Mouse (Mus musculus) ES-E14 (cell line): ENCODE measurements around the gene Cfap45. TPM values are rescaled to one million over a fixed set of nuclear protein-coding genes. Genes with fewer than 3 reads are reported as not detected.
A peak's percentile ranks its signal among the peaks of the same experiment; 100 is the strongest.

ENCODE experiments used
- DNase-seq: peaks from one replicate; pipeline ENCODE4 v3.0.0-alpha.2; 2013; ENCODE audit warnings: low read depth, low spot score
- H3K27ac ChIP-seq: 2 replicates; pipeline ENCODE4 v1.5.1; 2012; ENCODE audit warnings: low read depth, mild to moderate bottlenecking, low read length, moderate library complexity, mixed read lengths; ENCODE audit not compliant: poor library complexity, insufficient read depth, severe bottlenecking
- H3K36me3 ChIP-seq: 2 replicates; pipeline ENCODE4 v1.6.1; 2012; ENCODE audit warnings: mild to moderate bottlenecking, low read length, moderate library complexity, mixed read lengths; ENCODE audit not compliant: control insufficient read depth, poor library complexity, insufficient read depth, severe bottlenecking
- H3K4me1 ChIP-seq, 2 experiments: fragments of 150-350 bp in 1 of 2; sonication (generic) in 1 of 2; 2 replicates each; pipeline ENCODE4 v1.6.1; 2012; ENCODE audit warnings: low read length in 2 of 2, mild to moderate bottlenecking in 1 of 2, mixed read lengths in 1 of 2; ENCODE audit not compliant: control insufficient read depth in 2 of 2, insufficient read depth in 2 of 2, poor library complexity in 1 of 2
- H3K4me3 ChIP-seq, 2 experiments: fragments of 150-350 bp in 1 of 2; sonication (generic) in 1 of 2; 2 replicates each; pipeline ENCODE4 v1.5.1; 2012; ENCODE audit warnings: low read length in 2 of 2, low read depth in 1 of 2, mild to moderate bottlenecking in 1 of 2, mixed read lengths in 1 of 2; ENCODE audit not compliant: insufficient read depth in 1 of 2, poor library complexity in 1 of 2, severe bottlenecking in 1 of 2
- H3K9ac ChIP-seq: 2 replicates; pipeline ENCODE4 v1.6.1; 2012; ENCODE audit warnings: low read depth, mild to moderate bottlenecking, low read length, mixed read lengths; ENCODE audit not compliant: poor library complexity, insufficient read depth, severe bottlenecking
- H3K9me3 ChIP-seq: fragments of 150-350 bp; sonication (generic); 2 replicates; pipeline ENCODE4 v1.6.1; 2012; ENCODE audit warnings: low read depth, mild to moderate bottlenecking, low read length; ENCODE audit not compliant: control insufficient read depth, insufficient read depth
- CHD2 ChIP-seq: IDR thresholded peaks from 2 replicates; pipeline ENCODE4 v1.6.1; 2014; ENCODE audit warnings: mild to moderate bottlenecking, low read depth, low read length, inconsistent platforms
- HCFC1 ChIP-seq: IDR thresholded peaks from 2 replicates; pipeline ENCODE4 v1.6.1; 2012; ENCODE audit warnings: low read length, inconsistent platforms, borderline replicate concordance; ENCODE audit not compliant: insufficient read depth
- MAFK ChIP-seq: IDR thresholded peaks from 2 replicates; pipeline ENCODE4 v1.6.1; 2014; ENCODE audit warnings: mild to moderate bottlenecking, low read depth, low read length, inconsistent platforms; ENCODE audit not compliant: insufficient read depth
- ZC3H11A ChIP-seq: IDR thresholded peaks from 2 replicates; pipeline ENCODE4 v1.6.1; 2012; ENCODE audit warnings: low read depth, mild to moderate bottlenecking, inconsistent platforms, low read length, borderline replicate concordance
- ZNF384 ChIP-seq: IDR thresholded peaks from 2 replicates; pipeline ENCODE4 v1.6.1; 2012; ENCODE audit warnings: low read depth, low read length, inconsistent platforms
- in situ Hi-C, 2 experiments: fragments of 600-800 bp; cut with MboI; formaldehyde crosslinking; loops; one replicate each; pipeline ENCODE4 v1.15.1; 2025; ENCODE audit warnings: low sequenced_read_pairs in 2 of 2, inconsistent platforms in 1 of 2; ENCODE audit not compliant: unreplicated experiment in 2 of 2
- total RNA-seq: library from RNA; depleted of rRNA; stranded (reverse); fragments of 300-350 nt; gene quantifications from 2 replicates; pipeline ENCODE4 v1.2.3, GENCODE M21; 2012

Gene Cfap45
- total RNA-seq, 1 experiment = 0.67 TPM

DNA sequence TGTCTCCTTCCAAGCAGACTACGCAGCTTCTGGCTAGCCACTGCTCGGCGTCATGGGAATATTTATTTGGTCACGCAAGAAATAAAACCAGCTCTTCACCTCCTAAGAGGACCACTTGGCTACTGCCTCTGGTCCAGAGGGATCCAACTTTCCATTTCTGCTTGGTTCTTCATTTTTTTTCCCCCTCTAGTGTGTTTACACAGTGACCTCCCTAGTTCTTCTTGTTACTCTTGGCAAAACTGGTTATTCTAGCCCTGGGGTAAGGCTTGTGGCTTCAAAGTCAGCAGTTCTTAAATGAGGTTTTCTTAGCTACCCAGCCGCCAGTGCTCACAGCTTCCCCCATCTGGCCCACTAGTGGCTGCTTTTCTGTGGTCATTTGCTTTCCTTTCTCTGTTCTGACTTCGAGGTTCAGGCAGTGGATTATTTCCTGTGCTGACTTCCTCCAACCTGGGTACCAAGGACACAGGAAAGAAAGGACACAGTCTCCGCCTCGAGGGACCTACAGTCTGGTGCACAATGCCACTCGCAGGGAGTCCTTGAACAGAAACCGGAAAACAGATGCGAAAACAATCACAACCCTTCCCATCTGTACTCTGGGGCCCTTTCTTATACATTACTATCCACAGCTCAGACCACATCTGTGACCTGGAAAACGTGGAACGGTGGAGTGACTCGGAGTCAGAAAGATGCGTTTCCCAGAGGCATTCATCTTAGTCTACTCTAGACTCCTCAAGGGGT, 4.6 kb downstream of the Cfap45 start:
- no peak for DNase-seq
- Histone ChIP-seq H3K9me3 (no peaks in the 10 kb centered on the region), H3K9ac (no peak overlapping the region)

DNA sequence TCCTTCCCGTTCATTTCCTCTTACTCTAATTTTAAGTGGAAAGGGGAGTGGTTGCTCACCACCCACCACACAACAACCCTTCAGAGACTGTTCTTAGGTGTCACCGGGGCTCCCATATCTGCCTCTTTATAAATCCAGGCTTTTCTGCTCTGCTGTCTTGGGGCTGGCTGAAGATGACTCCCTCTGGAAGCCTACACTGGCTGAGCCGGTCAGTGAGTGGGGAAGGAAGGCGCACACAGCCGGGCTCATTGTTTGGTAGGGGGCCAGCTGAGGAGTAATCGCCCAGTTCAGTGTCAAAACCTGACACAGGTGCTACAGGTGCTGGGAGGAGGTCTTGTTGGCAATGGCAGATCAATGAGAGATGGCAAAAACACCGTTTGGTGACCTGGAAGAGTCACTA, 5.4 kb downstream of the Cfap45 start:
- Histone ChIP-seq H3K4me1 (peaks cover 0 to 15% of the 10 kb centered on the region in 2 experiments; a peak in 2 of 4 replicates), H3K9me3 (no peaks in the 10 kb centered on the region), H3K9ac (peak overlapping the region; percentile 7; the same call in 1 of the 2 replicates), H3K4me3 (no peak overlapping the region), H3K36me3 (no peaks in the 10 kb centered on the region), H3K27ac (no peak overlapping the region)
- DNase-seq = no peak
- TF ChIP-seq ZC3H11A = no peak
- no peak for TF ChIP-seq HCFC1
- in situ Hi-C loops = no loop called here

More for the DNA sequence above, 4.6 kb downstream of the Cfap45 start:
- H3K27ac ChIP-seq = no peak overlapping the region
- in situ Hi-C loops = no loop called here
- TF ChIP-seq ZC3H11A (no peak), CHD2 (no peak), ZNF384 (peak; percentile 88), MAFK (no peak)
- H3K4me3 ChIP-seq = no peak overlapping the region
- H3K36me3 ChIP-seq = no peaks in the 10 kb centered on the region
- peaks cover 0 to 11% of the 10 kb centered on the region in 2 experiments; a peak in 2 of 4 replicates for H3K4me1 ChIP-seq

DNA sequence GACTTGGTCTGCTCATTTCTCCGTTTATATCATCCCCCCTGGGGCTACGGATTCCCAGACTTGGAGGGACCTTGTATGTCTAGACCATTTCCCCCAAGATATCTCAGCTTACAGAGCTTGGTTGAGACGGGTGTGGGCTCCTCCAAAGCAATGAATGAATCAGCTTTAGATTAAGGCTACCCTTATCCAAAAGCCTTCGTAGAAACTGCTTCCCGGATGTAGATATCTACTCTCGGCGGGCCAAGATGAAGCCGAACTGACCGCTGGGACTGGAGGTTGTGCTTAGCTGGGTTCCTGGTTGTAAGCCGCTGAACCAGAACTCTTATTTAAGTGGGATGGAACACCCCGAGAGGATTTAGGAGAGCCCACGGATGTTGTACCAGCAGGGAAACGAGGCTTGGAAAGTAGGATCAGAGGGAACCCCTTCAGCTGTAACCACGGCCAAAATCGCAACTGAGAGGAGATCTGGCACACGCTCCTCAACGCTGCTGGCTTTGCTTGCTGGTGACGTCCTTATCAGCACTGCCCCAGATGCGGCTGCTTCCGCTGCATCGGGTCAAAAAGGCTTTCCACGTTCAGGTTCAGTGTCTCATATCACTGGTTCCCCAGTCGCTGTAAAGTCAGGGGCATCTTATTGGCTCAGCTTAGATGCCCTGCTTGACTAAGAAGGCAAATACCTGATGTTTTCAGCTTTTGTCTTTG, 5.9 kb downstream of the Cfap45 start:
- H3K9me3 ChIP-seq = no peaks in the 10 kb centered on the region
- DNase-seq = no peak
- no peaks in the 10 kb centered on the region for H3K36me3 ChIP-seq
- in situ Hi-C loops = no loop called here
- H3K4me1 ChIP-seq = peaks cover 0 to 15% of the 10 kb centered on the region in 2 experiments; a peak in 3 of 4 replicates
- no peak overlapping the region for H3K9ac ChIP-seq
- no peak overlapping the region for H3K27ac ChIP-seq
- TF ChIP-seq ZC3H11A = no peak
- TF ChIP-seq HCFC1 = no peak
- TF ChIP-seq MAFK = no peak
- TF ChIP-seq ZNF384 = no peak
- TF ChIP-seq CHD2 = no peak
- 0 out of 4 replicates have a peak overlapping the region, but pooled peaks of 1 of the 2 experiments have one; percentile 3 for H3K4me3 ChIP-seq

DNA sequence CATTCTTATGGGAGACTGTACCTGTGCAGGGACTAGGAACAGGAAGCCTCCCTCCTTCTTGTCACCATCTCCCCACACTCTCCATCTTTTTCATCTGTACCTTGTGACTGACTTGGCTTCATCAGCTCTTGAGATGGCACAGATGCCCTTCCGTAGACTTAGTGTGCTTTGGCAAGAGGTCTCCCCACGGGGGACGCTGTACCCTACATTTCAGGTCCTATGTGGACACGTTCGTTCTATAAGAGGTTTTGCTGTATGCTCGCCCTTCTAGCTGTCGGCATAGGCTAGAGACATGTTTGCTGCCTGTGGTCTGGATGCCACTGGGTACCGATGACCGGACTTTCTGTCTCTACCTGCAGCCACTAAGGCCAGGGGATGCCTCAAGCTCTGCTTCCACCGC, 6.8 kb downstream of the Cfap45 start:
- TF ChIP-seq MAFK = no peak
- no peak for DNase-seq
- no peaks in the 10 kb centered on the region for H3K36me3 ChIP-seq

DNA sequence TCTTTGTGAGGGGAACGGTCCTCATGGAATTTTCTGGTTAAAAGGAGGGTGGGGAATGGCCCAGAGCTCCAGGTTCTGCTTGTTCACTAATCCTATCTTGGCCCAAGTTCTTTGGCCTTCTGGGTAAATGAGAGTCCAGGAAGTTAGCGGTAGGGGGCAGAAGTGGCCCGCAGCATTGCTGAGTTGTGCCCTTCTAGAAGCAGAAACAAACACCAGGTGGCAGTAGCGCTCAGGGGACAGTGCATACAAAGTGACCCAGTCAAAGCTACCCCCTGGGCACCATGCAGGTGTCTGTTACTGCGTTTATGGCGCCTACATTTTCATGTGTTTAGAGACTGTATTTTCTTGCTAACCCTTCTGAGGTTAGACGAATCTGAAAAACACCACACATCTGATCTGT, 8.1 kb downstream of the Cfap45 start:
- peak; percentile 80 for DNase-seq
- TF ChIP-seq HCFC1 = no peak; the same call in 1 of the 2 replicates
- TF ChIP-seq ZNF384 = no peak
- no peak for TF ChIP-seq MAFK
- TF ChIP-seq ZC3H11A = peak; percentile 98
- TF ChIP-seq CHD2 = no peak
- Histone ChIP-seq H3K4me1 (peaks cover 5 to 19% of the 10 kb centered on the region in 2 experiments), H3K9ac (no peak overlapping the region), H3K27ac (no peak overlapping the region), H3K9me3 (no peaks in the 10 kb centered on the region), H3K4me3 (no peak overlapping the region), H3K36me3 (no peaks in the 10 kb centered on the region)
- in situ Hi-C loops = no loop called here

More for the DNA sequence above, 6.8 kb downstream of the Cfap45 start:
- Histone ChIP-seq H3K4me3 (no peak overlapping the region), H3K9ac (no peak overlapping the region), H3K4me1 (peaks cover 3 to 16% of the 10 kb centered on the region in 2 experiments; a peak in 3 of 4 replicates), H3K27ac (no peak overlapping the region), H3K9me3 (no peaks in the 10 kb centered on the region)
- in situ Hi-C loops = no loop called here
